Mouse (Mus musculus) lung, postnatal 0 days (tissue): ENCODE data around the gene Mvb12b. TPM values are rescaled to one million over a fixed set of nuclear protein-coding genes. Genes with fewer than 3 reads are reported as not detected.

Source experiments
- ATAC-seq: fragments of 200-750 bp; cut with Nextera tagmentation; 2 replicates; pipeline ENCODE4 v1.8.0; 2017; ENCODE audit warnings: moderate library complexity
- DNase-seq: peaks from one replicate; pipeline ENCODE4 v3.0.0-alpha.2; 2016; ENCODE audit warnings: low spot score
- H3K27ac ChIP-seq: fragments of 300-500 bp; sonication (generic); 2 replicates; pipeline ENCODE4 v1.5.1; 2014; ENCODE audit warnings: antibody characterized with exemption, mild to moderate bottlenecking, low read length, mixed read lengths
- H3K27me3 ChIP-seq: fragments of 300-500 bp; sonication (generic); replicated peaks from 2 replicates; pipeline ENCODE4 v1.6.1; 2014; ENCODE audit warnings: low read length, mixed read lengths; ENCODE audit not compliant: insufficient read depth
- H3K36me3 ChIP-seq: fragments of 300-500 bp; sonication (generic); 2 replicates; pipeline ENCODE4 v1.6.1; 2014; ENCODE audit warnings: low read length, mixed read lengths; ENCODE audit not compliant: insufficient read depth
- H3K4me1 ChIP-seq: fragments of 300-500 bp; sonication (generic); 2 replicates; pipeline ENCODE4 v1.6.1; 2014; ENCODE audit warnings: antibody characterized with exemption, low read depth, low read length, mixed read lengths; ENCODE audit not compliant: insufficient read depth
- H3K4me2 ChIP-seq: fragments of 300-500 bp; sonication (generic); replicated peaks from 2 replicates; pipeline ENCODE4 v1.6.1; 2014; ENCODE audit warnings: low read depth, mild to moderate bottlenecking, low read length, moderate library complexity, mixed read lengths
- H3K4me3 ChIP-seq: fragments of 300-500 bp; sonication (generic); 2 replicates; pipeline ENCODE4 v1.5.1; 2014; ENCODE audit warnings: low read depth, low read length
- H3K9ac ChIP-seq: fragments of 300-500 bp; sonication (generic); replicated peaks from 2 replicates; pipeline ENCODE4 v1.6.1; 2014; ENCODE audit warnings: low read depth, mild to moderate bottlenecking
- H3K9me3 ChIP-seq: fragments of 300-500 bp; sonication (generic); 2 replicates; pipeline ENCODE4 v1.6.1; 2016; ENCODE audit warnings: low read length, mixed read lengths
- CTCF ChIP-seq: IDR thresholded peaks from 2 replicates; pipeline ENCODE4 v1.5.1; 2016; ENCODE audit warnings: antibody characterized with exemption, mild to moderate bottlenecking
- EP300 ChIP-seq: IDR thresholded peaks from 2 replicates; pipeline ENCODE4 v1.6.1; 2016; ENCODE audit warnings: antibody characterized with exemption, mild to moderate bottlenecking, control low read depth
- WGBS: fragments of 180-500 bp; shearing (Covaris S2); extraction: QIAGEN DNeasy Blood & Tissue Kit; methylation state at CpG from one replicate; pipeline ENCODE4 v1.1.7; 2014; 5-methylcytosine and 5-hydroxymethylcytosine counted together
- polyA plus RNA-seq: library from polyadenylated mRNA; unstranded; fragments of >200 nt; fragmentation: Nextera tagmentation; extraction: Ambion mirVana; gene quantifications from 2 replicates; pipeline ENCODE4 v1.2.1, GENCODE M21; 2015

Gene Mvb12b
- polyA plus RNA-seq, 1 experiment from 2014 or later = 21.3 TPM

DNA sequence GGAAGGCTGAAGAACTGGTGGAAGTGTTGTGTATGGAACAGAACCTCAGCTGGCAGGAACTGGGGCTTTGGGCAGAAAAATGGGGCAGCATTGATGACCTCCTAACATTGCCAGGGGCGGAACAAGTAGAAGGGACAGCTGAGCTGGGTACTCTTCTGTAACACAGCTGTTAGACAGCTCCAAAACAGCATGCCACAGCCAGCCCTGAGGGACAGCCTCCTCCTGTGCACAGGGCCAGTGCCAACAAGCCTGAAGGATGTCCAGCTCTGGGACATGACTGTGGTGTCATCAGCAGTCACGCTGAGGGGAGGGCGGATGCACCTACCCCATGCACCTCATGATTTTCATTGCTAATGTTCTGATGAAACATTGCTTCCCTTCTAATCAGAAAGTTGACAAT, 78.7 kb downstream of the Mvb12b start:
- no peaks in the 10 kb centered on the region for H3K27me3 ChIP-seq
- H3K4me1 ChIP-seq = no peaks in the 10 kb centered on the region
- no peak overlapping the region for H3K4me2 ChIP-seq
- H3K36me3 ChIP-seq = no peaks in the 10 kb centered on the region
- no peak for DNase-seq
- no peak overlapping the region for H3K9ac ChIP-seq
- no peak overlapping the region for H3K27ac ChIP-seq
- ATAC-seq = no peak
- no peaks in the 10 kb centered on the region for H3K9me3 ChIP-seq
- H3K4me3 ChIP-seq = no peak overlapping the region
- WGBS = 92% methylated on average over 3 of the region's 3 CpGs
- no peak for TF ChIP-seq EP300
- TF ChIP-seq CTCF = no peak

DNA sequence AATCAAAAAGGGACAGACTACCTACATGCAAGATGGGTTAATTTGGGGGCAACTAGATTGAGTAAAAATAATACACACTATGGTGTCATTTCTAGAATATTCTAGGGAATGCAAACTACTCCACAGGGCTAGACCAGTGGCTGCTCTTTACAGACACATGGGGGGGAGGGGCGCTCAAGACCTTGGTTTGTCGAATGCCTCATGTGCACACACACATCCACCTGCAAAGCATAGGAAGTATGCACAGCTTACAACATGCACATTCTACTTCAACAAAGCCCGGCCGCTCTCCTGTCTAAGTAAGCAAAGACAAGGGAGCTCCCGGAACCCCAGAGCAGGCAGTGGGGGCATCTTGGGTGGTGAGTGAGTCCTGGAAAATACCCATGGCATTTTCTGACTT, 79.7 kb downstream of the Mvb12b start:
- TF ChIP-seq EP300 (no peak), CTCF (no peak)
- no peak for ATAC-seq
- 79% methylated on average over 5 of the region's 5 CpGs for WGBS

DNA sequence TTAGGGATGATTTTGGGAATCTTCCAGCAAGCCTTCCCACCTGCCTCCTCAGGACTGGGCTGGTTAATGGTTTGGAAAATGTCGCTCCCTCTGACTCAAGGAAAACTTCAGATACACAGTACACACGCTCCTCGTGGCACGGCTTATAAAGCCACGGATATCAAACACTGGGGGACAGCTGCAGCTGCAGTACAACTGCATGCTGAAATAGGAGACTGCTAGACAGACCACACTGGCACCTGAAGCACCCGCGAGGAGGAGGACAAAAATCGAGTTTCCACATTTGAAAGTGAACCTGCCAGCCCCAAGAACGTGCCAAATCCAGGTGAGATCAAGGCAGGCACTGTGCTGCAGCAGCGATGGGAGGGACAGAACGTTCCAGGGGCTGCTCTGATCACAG, 82.1 kb downstream of the Mvb12b start:
- Histone ChIP-seq H3K27me3 (no peaks in the 10 kb centered on the region), H3K4me1 (peaks cover 5% of the 10 kb centered on the region; the same call in 1 of the 2 replicates), H3K36me3 (0 out of 2 replicates have a peak, but pooled peaks cover 4% of the 10 kb centered on the region), H3K27ac (no peak overlapping the region), H3K4me3 (no peak overlapping the region), H3K4me2 (no peak overlapping the region), H3K9ac (no peak overlapping the region), H3K9me3 (no peaks in the 10 kb centered on the region)
- no peak for TF ChIP-seq EP300
- TF ChIP-seq CTCF = no peak
- ATAC-seq = no peak
- WGBS = 78% methylated on average over 11 of the region's 11 CpGs
- no peak for DNase-seq

More for the DNA sequence above, 79.7 kb downstream of the Mvb12b start:
- H3K27ac ChIP-seq = no peak overlapping the region
- H3K4me1 ChIP-seq = no peaks in the 10 kb centered on the region
- DNase-seq = no peak
- H3K36me3 ChIP-seq = no peaks in the 10 kb centered on the region
- no peak overlapping the region for H3K4me3 ChIP-seq
- H3K9me3 ChIP-seq = no peaks in the 10 kb centered on the region
- no peak overlapping the region for H3K9ac ChIP-seq
- no peak overlapping the region for H3K4me2 ChIP-seq
- no peaks in the 10 kb centered on the region for H3K27me3 ChIP-seq

DNA sequence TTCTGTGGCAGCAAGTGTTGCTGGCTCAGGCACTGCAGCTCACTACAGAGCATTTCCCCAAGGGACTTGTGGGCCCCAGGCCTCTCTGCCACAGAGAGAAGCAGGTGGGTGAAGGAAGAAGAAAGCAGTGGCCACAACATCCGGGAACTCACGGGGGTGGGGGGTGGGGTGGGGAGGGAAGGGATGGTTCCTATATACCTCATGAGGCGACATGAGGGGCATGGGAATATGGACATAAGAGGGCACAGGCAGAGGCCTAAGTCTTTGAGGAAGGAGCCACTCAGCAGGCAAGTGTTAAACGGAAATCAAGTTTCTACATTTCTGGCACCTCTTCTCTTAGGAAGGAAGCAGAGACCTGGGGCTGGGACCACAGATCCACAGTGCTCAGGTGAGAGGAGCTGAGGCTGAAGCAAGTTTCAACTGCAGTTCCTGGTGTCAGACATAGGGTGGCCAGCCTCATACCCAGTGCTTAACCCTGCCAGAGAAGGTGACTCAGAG, 84.0 kb downstream of the Mvb12b start:
- no peak for DNase-seq
- ATAC-seq = no peak
- WGBS = 66% methylated on average over 4 of the region's 4 CpGs
- no peaks in the 10 kb centered on the region for H3K9me3 ChIP-seq
- H3K4me1 ChIP-seq = peaks cover 6% of the 10 kb centered on the region; the same call in 1 of the 2 replicates
- no peak overlapping the region for H3K4me2 ChIP-seq
- H3K36me3 ChIP-seq = 0 out of 2 replicates have a peak, but pooled peaks cover 4% of the 10 kb centered on the region
- no peaks in the 10 kb centered on the region for H3K27me3 ChIP-seq
- H3K27ac ChIP-seq = no peak overlapping the region
- no peak for TF ChIP-seq EP300
- TF ChIP-seq CTCF = no peak
- no peak overlapping the region for H3K4me3 ChIP-seq
- no peak overlapping the region for H3K9ac ChIP-seq

DNA sequence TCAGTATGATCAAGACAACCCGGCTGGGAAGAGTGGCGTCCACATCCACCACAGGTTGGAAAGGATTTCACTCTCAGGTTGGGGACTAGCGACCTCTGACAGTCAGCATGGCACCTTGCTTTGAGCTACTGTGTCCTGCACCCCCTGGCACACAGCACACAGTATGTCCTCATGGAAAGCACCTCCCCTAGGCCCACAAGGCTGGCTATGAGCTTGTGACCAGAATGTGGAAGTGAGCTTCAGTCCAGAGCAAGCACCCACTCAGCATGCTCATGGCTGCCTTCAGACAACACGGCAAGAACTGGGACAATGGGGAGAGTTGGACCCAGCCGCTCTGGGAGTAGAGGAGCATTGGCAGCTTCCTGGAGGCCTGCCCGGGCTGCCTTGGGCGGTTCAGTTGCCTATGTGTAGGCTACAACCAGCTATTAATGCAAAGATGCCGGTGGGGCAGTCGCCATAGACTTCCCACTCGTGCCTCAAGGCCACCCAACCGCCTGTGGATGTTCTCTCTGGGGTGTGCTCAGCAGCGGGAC, 84.6 kb downstream of the Mvb12b start:
- H3K4me2 ChIP-seq = no peak overlapping the region
- 89% methylated on average over 12 of the region's 12 CpGs for WGBS
- ATAC-seq (no peak), DNase-seq (no peak)
- H3K36me3 ChIP-seq = 0 out of 2 replicates have a peak, but pooled peaks cover 4% of the 10 kb centered on the region
- no peak for TF ChIP-seq CTCF
- TF ChIP-seq EP300 = no peak
- H3K27me3 ChIP-seq = no peaks in the 10 kb centered on the region
- H3K27ac ChIP-seq = no peak overlapping the region
- no peaks in the 10 kb centered on the region for H3K9me3 ChIP-seq
- H3K4me1 ChIP-seq = peaks cover 6% of the 10 kb centered on the region; the same call in 1 of the 2 replicates
- no peak overlapping the region for H3K4me3 ChIP-seq
- no peak overlapping the region for H3K9ac ChIP-seq

DNA sequence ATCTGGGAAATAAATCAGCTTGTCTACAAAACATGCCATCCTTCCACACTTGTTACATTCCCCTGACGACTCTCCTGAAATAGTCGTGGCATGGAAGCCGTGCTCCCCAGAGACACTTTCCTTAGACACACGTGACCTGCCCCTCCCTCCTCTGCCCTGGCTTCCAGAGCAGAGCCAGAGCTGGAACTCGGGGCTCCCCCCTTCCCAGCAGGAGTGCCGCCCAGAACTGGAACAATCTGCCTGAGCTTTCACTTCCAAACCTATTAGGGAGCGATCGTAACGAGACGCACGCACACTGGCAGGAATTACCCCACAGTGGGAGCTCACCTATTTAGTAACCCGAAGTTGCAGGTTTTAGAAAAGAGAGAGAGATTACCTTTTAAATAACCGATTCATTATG, 86.0 kb downstream of the Mvb12b start:
- H3K36me3 ChIP-seq = 0 out of 2 replicates have a peak, but pooled peaks cover 4% of the 10 kb centered on the region
- H3K9ac ChIP-seq = no peak overlapping the region
- no peak overlapping the region for H3K27ac ChIP-seq
- no peaks in the 10 kb centered on the region for H3K27me3 ChIP-seq
- peak; percentile 29; the same call in 1 of the 2 replicates for ATAC-seq
- H3K4me1 ChIP-seq = peaks cover 6% of the 10 kb centered on the region; the same call in 1 of the 2 replicates
- H3K4me2 ChIP-seq = no peak overlapping the region
- WGBS = 69% methylated on average over 13 of the region's 13 CpGs
- H3K9me3 ChIP-seq = no peaks in the 10 kb centered on the region
- TF ChIP-seq EP300 (no peak), CTCF (no peak)
- no peak overlapping the region for H3K4me3 ChIP-seq
- no peak for DNase-seq
